Mouse (Mus musculus) Patski (cell line): ENCODE results near the gene Maml3. TPM values are rescaled to one million over a fixed set of nuclear protein-coding genes. Genes with fewer than 3 reads are reported as not detected.
A peak's percentile ranks its signal among the peaks of the same experiment; 100 is the strongest.

Experiments used
- ATAC-seq: fragments of 100-300 bp; one replicate; pipeline ENCODE4 v1.8.0; 2021
- CTCF ChIA-PET: fragments of 350-600 bp; sonication (Branson Sonifier 250); formaldehyde crosslinking; loops from one replicate; lab custom pipeline; 2022; ENCODE audit warnings: inconsistent platforms; lab: Charles Lee
- POLR2A ChIA-PET: fragments of 350-600 bp; sonication (Branson Sonifier 250); formaldehyde crosslinking; loops from one replicate; lab custom pipeline; 2022; ENCODE audit warnings: antibody characterized with exemption, inconsistent platforms; lab: Charles Lee
- DNase-seq: peaks from one replicate; pipeline ENCODE4 v3.0.0-alpha.2; 2011; ENCODE audit warnings: low read depth, low spot score
- H3K27me3 ChIP-seq: fragments of 371-371 bp; one replicate; pipeline ENCODE4 v1.5.1; 2021
- CTCF ChIP-seq: fragments of 100-300 bp; IDR thresholded peaks from one replicate; pipeline ENCODE4 v1.5.1; 2021
- in situ Hi-C: fragments of 300-500 bp; cut with MboI; formaldehyde crosslinking; loops from 3 replicates; pipeline ENCODE4 v1.11.1; 2018; ENCODE audit warnings: low pct_unique_long_range_greater_than_20kb, mixed read lengths
- polyA plus RNA-seq: library from polyadenylated mRNA; unstranded; gene quantifications from one replicate; pipeline ENCODE4 v1.2.3, GENCODE M21; 2021

Maml3 gene
- polyA plus RNA-seq, 1 experiment from 2014 or later: 7.7 TPM

DNA sequence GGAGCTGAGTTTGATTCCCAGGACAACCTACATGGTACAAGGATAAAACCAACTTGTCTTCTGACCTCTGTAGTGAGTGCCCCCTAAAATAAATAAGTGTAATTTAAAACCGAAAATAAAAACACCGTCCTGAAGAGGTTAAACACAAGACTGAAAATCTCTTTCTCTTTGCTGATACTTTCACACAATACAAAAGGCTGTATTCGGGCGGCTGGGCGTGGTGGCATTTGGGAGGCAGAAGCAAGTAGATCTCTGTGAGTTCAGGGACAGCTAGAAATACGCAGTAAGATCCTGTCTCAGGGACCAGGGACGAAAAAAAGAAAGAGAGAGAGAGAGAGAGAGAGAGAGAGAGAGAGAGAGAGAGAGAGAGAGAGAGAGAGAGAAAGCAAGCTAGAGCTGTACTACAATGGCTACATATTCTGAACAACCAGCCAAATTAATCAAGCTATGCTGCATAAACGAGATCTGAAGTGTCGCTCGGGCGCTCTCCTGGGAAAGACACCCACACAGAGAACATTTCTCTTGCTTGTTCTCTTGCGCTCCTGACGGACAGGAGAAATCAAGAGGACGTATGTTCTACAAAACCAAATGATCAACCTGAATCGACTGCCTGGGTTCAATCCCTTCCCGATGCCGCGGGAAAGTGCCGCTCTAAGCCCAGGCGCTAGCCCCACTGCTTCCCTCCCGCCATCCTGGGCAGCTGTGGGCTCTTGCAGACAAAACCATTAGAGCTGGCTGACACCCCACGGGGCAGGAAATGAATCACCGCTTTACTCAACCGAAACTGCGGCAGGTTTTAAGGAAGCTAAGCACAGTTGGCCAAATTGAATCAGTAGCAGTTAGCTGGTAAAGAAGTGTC, 35.3 kb downstream of the Maml3 start:
- peak; percentile 96 for DNase-seq

DNA sequence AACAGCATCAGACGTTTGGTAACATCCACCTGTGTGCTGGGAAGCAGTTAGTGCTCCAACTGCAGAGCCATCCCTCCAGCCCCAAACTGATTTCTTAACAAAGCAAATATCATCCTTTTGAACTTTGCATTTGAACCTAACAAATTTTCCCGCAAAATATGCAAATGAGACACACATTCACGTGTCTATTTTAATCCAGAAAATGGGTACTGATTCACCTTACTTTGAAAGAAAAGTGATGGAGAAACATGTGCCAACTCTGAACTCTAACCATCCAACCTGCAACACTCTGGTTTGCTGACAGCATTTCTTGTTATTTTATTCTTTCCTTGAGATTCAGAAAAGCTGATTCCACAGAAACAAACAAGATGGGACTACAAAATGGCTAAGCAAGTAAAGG, 36.0 kb downstream of the Maml3 start:
- in situ Hi-C loops: no loop called here
- ATAC-seq: no peak
- ChIA-PET POLR2A (interaction anchor here (1.5 to 5.0 kb wide), 2 partner anchors 21 to 33 kb away, joined by 3 to 16 read pairs; no protein-coding TSS in a partner anchor), CTCF (interaction anchor here (0.6 to 1.7 kb wide), 5 partner anchors 11 to 21 kb away, joined by 3 to 6 read pairs (median 4); no protein-coding TSS in a partner anchor)
- no peaks in the 10 kb centered on the region for H3K27me3 ChIP-seq
- no peak for DNase-seq
- no peak for TF ChIP-seq CTCF

More for the DNA sequence above, 35.3 kb downstream of the Maml3 start:
- in situ Hi-C loops: no loop called here
- H3K27me3 ChIP-seq: no peaks in the 10 kb centered on the region
- ATAC-seq: peak; percentile 97
- no peak for TF ChIP-seq CTCF
- POLR2A ChIA-PET: interaction anchor here (0.6 to 5.0 kb wide), 5 partner anchors 20 to 492 kb away, joined by 3 to 16 read pairs (median 3); no protein-coding TSS in a partner anchor
- CTCF ChIA-PET: interaction anchor here (0.6 to 1.9 kb wide), 7 partner anchors 8 to 19 kb away, joined by 3 to 7 read pairs (median 3); no protein-coding TSS in a partner anchor

DNA sequence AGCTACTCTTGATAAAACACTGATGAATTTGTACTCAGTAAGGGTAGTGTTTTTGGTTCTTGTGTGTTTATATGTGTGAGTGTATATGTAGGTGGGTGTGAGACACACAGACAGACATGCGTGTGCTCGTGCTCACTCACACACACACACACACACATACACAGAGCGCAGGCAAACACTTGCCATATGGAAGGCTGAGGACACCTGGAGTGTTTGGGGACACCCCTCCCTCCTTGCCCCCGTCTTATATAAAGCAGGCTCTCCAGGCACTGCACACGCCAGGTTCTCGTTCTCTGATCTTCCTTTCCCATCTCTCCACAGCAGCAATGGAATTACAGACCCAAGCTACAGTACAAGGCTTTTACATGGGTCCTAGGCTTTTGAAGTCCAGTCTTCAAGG, 37.7 kb downstream of the Maml3 start:
- POLR2A ChIA-PET: interaction anchor here (1.0 kb wide), 1 partner anchor 35 kb away, joined by 4 read pairs; no protein-coding TSS in a partner anchor
- in situ Hi-C loops: no loop called here
- no peaks in the 10 kb centered on the region for H3K27me3 ChIP-seq
- no peak for DNase-seq
- TF ChIP-seq CTCF: no peak
- ATAC-seq: no peak
- CTCF ChIA-PET: interaction anchor here (1.5 to 1.7 kb wide), 2 partner anchors 19 to 23 kb away, joined by 4 to 5 read pairs; no protein-coding TSS in a partner anchor

DNA sequence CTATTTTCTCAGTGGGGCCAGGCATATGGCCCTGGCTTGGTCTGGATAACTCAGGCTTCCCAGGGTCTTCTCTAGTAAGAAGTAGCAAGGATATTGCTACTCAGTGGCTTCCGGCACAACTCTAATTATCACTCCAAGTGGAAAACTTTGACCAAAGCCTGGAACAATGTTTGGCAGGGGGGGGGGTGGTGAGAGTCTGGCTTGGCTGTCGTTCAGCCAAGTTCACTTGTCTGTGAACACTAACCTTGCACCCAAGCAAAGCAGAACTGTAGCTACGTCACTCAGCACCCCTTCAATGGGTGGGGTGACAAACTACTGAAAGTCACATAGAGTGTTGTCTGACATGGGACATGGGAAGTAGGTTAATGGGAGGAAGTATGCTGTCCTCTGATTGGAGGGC, 38.7 kb downstream of the Maml3 start:
- DNase-seq (no peak), ATAC-seq (no peak)
- no peak for TF ChIP-seq CTCF
- ChIA-PET POLR2A (interaction anchor here (0.7 kb wide), 1 partner anchor 19 kb away, joined by 4 read pairs; no protein-coding TSS in a partner anchor), CTCF (interaction anchor here (1.2 kb wide), 1 partner anchor 65 kb away, joined by 3 read pairs; no protein-coding TSS in a partner anchor)
- no peaks in the 10 kb centered on the region for H3K27me3 ChIP-seq
- in situ Hi-C loops: no loop called here

DNA sequence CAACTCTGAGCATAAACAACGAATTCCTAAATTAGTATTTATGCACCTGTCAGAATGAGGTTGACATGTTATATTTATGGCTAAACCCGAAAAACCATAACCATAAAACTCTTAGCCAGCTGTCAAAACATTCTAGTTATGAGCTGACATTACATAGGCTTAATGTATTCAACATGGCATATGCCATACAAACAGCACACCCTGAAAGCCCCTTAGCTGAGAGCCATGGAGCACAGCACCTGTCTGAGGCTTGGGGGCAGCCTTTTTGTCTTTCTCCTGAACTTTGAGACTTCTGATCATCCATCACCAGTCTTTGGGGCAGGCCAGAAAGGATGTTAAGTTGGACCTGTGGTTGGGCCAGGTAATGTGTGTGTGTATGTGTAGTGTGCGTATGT, 41.6 kb downstream of the Maml3 start:
- ATAC-seq (no peak), DNase-seq (no peak)
- no peaks in the 10 kb centered on the region for H3K27me3 ChIP-seq
- ChIA-PET CTCF (no interaction called here), POLR2A (no interaction called here)
- no peak for TF ChIP-seq CTCF
- in situ Hi-C loops: loop anchor here (5.0 kb wide), 1 partner anchor 39 kb away; no protein-coding TSS in a partner anchor

DNA sequence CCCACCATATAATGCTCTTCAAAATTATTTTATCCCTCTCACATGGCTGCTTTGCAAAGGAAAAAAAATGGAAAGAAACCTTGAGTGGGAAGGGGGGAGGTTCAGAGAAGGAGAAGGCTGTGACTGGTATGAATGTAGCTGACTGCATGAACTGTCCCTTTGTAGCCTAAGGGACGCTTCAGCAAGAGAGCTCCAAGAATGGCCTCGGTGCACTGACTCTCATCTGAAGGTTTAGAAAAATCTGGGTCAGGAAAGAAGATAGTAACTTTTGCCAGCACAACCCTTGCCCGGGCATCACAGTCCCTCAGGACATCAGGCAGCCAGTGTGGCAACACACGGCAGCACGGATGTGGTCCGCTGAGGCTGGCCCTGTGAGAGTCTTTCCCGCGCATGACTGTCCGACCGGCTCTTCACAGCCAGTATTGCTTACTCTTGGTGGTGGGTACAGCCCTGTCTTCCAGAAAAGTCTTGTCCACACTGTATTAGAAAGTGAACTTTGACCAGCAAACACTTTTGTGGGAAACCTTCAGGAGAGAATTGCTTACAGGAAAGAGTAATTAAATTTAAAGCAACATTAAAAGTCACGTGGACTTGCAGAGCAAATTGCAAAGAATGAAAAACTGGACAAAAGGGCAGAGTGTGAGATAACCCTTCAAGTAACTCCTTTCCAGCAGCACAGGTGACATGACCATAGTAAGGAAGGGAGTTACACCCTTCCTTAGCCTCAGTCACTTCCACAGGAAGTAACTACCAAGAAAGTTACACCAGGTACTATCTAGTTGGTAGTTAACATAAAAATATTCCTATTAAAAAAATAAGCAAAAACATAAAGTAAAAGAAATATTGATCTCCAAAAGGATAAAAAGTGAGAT, 42.3 kb downstream of the Maml3 start:
- in situ Hi-C loops: loop anchor here (5.0 kb wide), 1 partner anchor 40 kb away; no protein-coding TSS in a partner anchor
- ATAC-seq (no peak), DNase-seq (no peak)
- ChIA-PET CTCF (interaction anchor here (1.1 kb wide), 1 partner anchor 8 kb away, joined by 3 read pairs; no protein-coding TSS in a partner anchor), POLR2A (no interaction called here)
- no peaks in the 10 kb centered on the region for H3K27me3 ChIP-seq
- TF ChIP-seq CTCF: no peak

DNA sequence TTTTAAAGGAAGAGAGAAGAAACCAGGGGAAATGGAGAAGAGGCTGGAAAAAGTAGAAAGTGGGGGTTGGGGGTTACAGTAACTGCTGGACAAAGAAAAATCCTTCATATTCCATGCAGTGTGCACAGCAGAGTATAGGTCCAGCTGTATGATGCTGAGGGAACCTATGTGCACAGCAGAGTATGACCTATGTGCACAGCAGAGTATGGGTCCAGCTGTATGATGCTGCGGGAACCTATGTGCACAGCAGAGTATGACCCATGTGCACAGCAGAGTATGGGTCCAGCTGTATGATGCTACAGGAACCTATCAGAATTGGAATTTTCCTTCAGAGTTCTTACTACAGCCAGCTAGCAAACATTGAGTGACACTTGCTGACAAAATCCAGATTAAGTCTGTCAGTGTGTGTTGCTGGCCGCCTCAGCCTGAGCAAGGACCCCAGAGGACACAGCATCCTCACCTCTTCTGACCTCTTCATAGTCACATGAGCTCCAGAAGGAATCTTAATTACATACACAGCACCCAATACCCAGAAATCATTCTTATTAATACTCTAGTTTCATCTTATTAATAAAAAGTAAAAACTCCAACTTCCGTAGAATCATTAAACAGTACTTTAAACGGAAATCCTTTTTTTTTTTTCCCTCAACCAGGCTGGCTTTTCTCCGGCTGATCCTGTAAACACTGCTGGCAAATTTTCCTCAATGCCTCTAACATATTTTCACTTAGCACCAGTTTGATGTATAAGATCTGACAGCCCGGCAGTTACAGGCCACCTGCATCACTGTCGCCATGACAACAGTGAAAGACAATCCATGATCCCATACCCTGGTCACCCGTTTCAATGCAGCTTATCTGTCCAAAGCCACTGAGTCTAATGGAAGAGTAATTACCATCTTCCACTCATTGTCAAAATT, 43.1 kb downstream of the Maml3 start:
- in situ Hi-C loops: loop anchor here (5.0 kb wide), 1 partner anchor 41 kb away; no protein-coding TSS in a partner anchor
- H3K27me3 ChIP-seq: no peaks in the 10 kb centered on the region
- no peak for TF ChIP-seq CTCF
- ATAC-seq (no peak), DNase-seq (no peak)
- CTCF ChIA-PET: interaction anchor here (1.1 to 2.3 kb wide), 5 partner anchors 8 to 36 kb away, joined by 3 to 7 read pairs (median 3); no protein-coding TSS in a partner anchor
- POLR2A ChIA-PET: no interaction called here

DNA sequence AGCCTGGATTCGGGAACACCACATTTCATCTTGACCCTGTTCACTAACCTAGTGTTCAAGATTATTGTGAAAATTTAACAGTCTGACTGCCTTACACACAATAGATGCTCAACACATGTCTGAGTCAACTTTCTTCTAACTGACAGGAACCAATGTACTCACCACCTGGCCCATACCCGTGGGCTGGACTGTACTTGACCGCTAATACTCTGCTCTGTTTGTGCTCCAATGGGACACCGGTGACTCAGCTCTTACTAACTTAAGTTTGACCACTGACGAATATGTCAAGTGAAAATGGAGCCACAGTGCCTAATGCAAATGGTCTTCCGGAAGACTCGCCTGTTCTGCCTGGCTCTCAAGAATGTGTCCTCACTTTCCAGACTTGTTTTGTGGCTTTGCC, 44.0 kb downstream of the Maml3 start:
- ATAC-seq: no peak
- ChIA-PET POLR2A (no interaction called here), CTCF (interaction anchor here (1.1 to 2.3 kb wide), 5 partner anchors 9 to 37 kb away, joined by 3 to 7 read pairs (median 3); no protein-coding TSS in a partner anchor)
- no peaks in the 10 kb centered on the region for H3K27me3 ChIP-seq
- peak; percentile 50 for DNase-seq
- no peak for TF ChIP-seq CTCF
- in situ Hi-C loops: loop anchor here (5.0 kb wide), 1 partner anchor 41 kb away; no protein-coding TSS in a partner anchor

DNA sequence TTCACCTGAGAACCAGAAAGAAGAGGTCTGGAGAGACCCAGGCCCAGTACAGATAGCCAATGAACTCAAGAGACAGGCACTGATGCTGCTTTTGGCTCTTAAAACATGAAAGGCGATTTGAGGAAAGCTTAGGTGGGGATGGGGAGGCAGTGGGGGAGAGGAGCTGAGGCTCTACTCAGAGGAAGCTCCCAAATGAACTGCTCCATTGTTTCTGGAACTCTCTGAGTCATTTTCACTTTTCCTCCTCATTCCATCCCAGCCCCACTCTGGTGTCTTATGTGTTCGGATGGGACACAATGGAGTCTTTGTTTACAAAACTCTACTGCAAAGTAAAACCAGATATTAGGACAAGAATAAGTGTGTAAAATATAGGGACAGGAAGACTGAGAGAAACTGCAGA, 53.1 kb downstream of the Maml3 start:
- no peak for TF ChIP-seq CTCF
- in situ Hi-C loops: no loop called here
- ChIA-PET POLR2A (no interaction called here), CTCF (no interaction called here)
- no peaks in the 10 kb centered on the region for H3K27me3 ChIP-seq
- no peak for DNase-seq
- ATAC-seq: no peak
